Mouse (Mus musculus) C2C12 (cell line): ENCODE results near the gene Mrpl47.

Experiments used
- CTCF ChIP-seq: IDR thresholded peaks from one replicate; pipeline ENCODE4 v1.5.1; 2011; ENCODE audit not compliant: control insufficient read depth, insufficient read depth, insufficient read length
- MYOG ChIP-seq: IDR thresholded peaks from one replicate; pipeline ENCODE4 v1.6.1; 2011; ENCODE audit not compliant: control insufficient read depth, insufficient read length; ENCODE audit errors: extremely low read depth

DNA sequence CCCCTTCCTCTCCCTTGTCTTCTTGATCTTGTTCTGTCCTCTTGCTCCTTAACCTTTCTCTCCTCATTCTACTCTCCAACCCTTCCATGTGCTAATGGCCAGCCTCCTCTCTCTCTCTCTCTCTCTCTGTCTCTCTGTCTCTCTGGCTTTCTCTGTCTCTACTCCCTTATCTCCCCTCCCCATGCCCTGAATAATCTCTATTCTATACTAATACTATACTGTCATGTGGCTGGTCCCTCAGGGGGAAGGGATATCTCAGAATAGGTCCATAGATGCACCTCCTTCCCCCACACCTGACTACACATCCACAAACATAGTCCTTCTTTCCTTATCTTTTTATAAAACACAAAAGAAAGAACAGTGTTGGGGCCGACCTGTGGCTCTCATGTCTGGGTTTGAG is 50.9 kb downstream of the Mrpl47 start:
- TF ChIP-seq MYOG (no peak), CTCF (no peak)
